Mouse (Mus musculus): ENCODE measurements around the gene Gm1043.

GRCm38 (mm10) chr5:37215276-37215675 is 130.1 kb downstream of the Gm1043 start:
- TF ChIP-seq CTCF (IDR thresholded peaks at IDR 0.05; ENCODE audit: insufficient read depth, low read depth, low read length) (no peak), POLR2A (IDR thresholded peaks at IDR 0.05; ENCODE audit: insufficient read depth, low read depth, low read length) (no peak)
